Mouse (Mus musculus) adrenal gland, postnatal 4 days (tissue): ENCODE data around the gene Gm11565. TPM values are rescaled to one million over a fixed set of nuclear protein-coding genes. Genes with fewer than 3 reads are reported as not detected.
"Not testable (repeated sequence)": the region's sequence is repeated elsewhere in the genome, so short reads cannot be mapped to it uniquely, and the experiment has no call there.

ENCODE experiments used
- DNase-seq, 2 experiments: peaks; one replicate each; pipeline ENCODE4 v3.0.0; 2021 to 2022; ENCODE audit warnings: low spot score in 2 of 2, mixed read lengths in 2 of 2
- long read RNA-seq, 2 experiments: library from polyadenylated mRNA; stranded (forward); transcript quantifications; one replicate each; pipeline ENCODE4 v2.0.0; 2021
- total RNA-seq, 2 experiments: library from RNA; stranded (reverse); gene quantifications; 2 replicates each; pipeline ENCODE4 v1.2.3; 2021

Gene Gm11565
- not detected for total RNA-seq
- long read RNA-seq, experiment 1 = 0 reads
- long read RNA-seq, experiment 2 = 0 reads

GRCm38 (mm10) chr11:99914451-99914850 is at the start of gene Gm11565:
TSS of gene Gm11565 (plus strand) at chr11:99914751.
- DNase-seq = no peak

GRCm38 (mm10) chr11:99873089-99873488 is 41.5 kb upstream of the Gm11565 start, which contains the start of gene Krtap9-1:
TSS of gene Krtap9-1 (plus strand) at chr11:99873389.
- DNase-seq = not testable (repeated sequence)

GRCm38 (mm10) chr11:99878887-99879286 is 35.7 kb upstream of the Gm11565 start, which contains the start of gene Gm11567:
TSS of gene Gm11567 (plus strand) at chr11:99879187.
- not testable (repeated sequence) for DNase-seq

- DNase-seq = no peak
Measured at GRCm38 (mm10) chr11:99907620-99908019, 6.9 kb upstream of the Gm11565 start, which contains the start of gene Krtap31-1. TSS of gene Krtap31-1 (plus strand) at chr11:99907920.

DNA sequence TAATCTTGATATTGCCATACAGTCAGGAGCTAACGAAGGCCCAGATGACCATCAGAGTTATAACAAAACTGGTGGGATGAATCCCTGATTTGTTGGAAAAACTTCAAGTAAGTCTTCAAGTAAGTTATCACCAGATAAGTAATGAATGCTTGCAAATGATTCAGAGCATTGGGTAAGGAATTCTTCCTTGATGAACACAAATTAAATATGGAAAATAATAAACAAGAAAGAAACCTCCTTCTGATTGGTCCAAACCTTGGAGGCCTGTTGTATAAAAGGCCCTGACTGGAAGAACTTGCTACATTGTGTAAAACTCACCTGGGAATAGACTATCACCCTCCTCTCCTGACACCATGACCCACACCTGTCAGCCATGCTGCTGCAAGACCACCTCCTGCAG is 21.4 kb downstream of the Gm11565 start, which contains the start of gene Krtap31-2:
Krtap31-2 (plus strand) TSS at position 301 of the 400 bp plus-strand sequence.
- no peak for DNase-seq

- DNase-seq = no peak
Measured at GRCm38 (mm10) chr11:99937751-99938264, 23.3 kb downstream of the Gm11565 start.

- no peak for DNase-seq
Measured at GRCm38 (mm10) chr11:99948175-99948574, 33.6 kb downstream of the Gm11565 start, which contains the start of gene Krtap9-5. TSS of gene Krtap9-5 (plus strand) at chr11:99948475.

DNA sequence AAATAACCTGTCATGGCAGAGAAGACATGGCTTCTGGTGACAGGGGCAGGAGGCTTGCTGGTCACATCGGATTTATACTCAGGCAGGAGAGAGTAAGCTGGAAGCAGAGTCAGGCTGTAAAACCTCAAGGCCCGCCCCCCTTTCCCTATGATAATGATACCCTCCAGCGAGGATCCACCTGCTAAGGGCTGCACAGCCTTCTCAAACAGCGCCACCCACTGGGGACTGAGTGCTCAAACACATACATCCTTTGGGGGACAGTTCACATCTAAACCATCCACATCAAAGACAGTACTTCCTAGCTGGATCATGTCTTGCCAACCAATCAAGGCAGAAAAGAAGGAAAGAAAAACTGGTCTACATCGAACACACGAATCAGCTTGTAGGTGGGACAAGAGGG is 49.7 kb downstream of the Gm11565 start:
- no peak for DNase-seq

Other genes starting within 250 kb of the Gm11565 start
- gene Krtap4-6, start 248.8 kb upstream of the Gm11565 start, total RNA-seq = not detected
- gene Gm14190, start 224.0 kb upstream of the Gm11565 start, total RNA-seq = not detected
- gene Gm14180, start 180.5 kb upstream of the Gm11565 start, total RNA-seq = not detected
- not detected for gene Gm11595, start 141.8 kb upstream of the Gm11565 start, total RNA-seq
- gene Krtap4-8, start 134.0 kb upstream of the Gm11565 start, total RNA-seq = not detected
- gene Krtap4-9, start 129.6 kb upstream of the Gm11565 start, total RNA-seq = not detected
- gene Gm11596, start 121.3 kb upstream of the Gm11565 start, total RNA-seq = not detected
- not detected for gene Gm11569, start 115.8 kb upstream of the Gm11565 start, total RNA-seq
- gene Gm11554, start 110.3 kb upstream of the Gm11565 start, total RNA-seq = not detected
- not detected for gene Krtap4-13, start 104.9 kb upstream of the Gm11565 start, total RNA-seq
- gene Gm11564, start 99.1 kb upstream of the Gm11565 start, total RNA-seq = not detected
- not detected for gene 2300003K06Rik, start 76.7 kb upstream of the Gm11565 start, total RNA-seq
- gene Krtap4-16, start 63.1 kb upstream of the Gm11565 start, total RNA-seq = not detected
- gene Gm11568, start 56.8 kb upstream of the Gm11565 start, total RNA-seq = not detected
- gene Gm11559, start 50.3 kb upstream of the Gm11565 start, total RNA-seq = not detected
- gene Krtap9-1, start 41.4 kb upstream of the Gm11565 start, total RNA-seq = not detected
- gene Gm11567, start 35.6 kb upstream of the Gm11565 start, total RNA-seq = not detected
- not detected for gene Krtap31-1, start 6.8 kb upstream of the Gm11565 start, total RNA-seq
- gene Krtap31-2, start 21.5 kb downstream of the Gm11565 start, total RNA-seq = not detected
- not detected for gene Krtap9-5, start 33.7 kb downstream of the Gm11565 start, total RNA-seq
- not detected for gene Krtap29-1, start 64.3 kb downstream of the Gm11565 start, total RNA-seq
- not detected for gene Krtap16-1, start 71.8 kb downstream of the Gm11565 start, total RNA-seq
- gene Krtap17-1, start 79.2 kb downstream of the Gm11565 start, total RNA-seq = not detected
- gene Krt33a, start 101.5 kb downstream of the Gm11565 start, total RNA-seq = not detected
- gene Krt33b, start 115.1 kb downstream of the Gm11565 start, total RNA-seq = not detected
- gene Krt34, start 126.8 kb downstream of the Gm11565 start, total RNA-seq = not detected
- gene Krt31, start 135.8 kb downstream of the Gm11565 start, total RNA-seq = not detected
- gene Krt32, start 173.5 kb downstream of the Gm11565 start, total RNA-seq = not detected
- not detected for gene Krt35, start 181.5 kb downstream of the Gm11565 start, total RNA-seq
- gene Krt36, start 190.9 kb downstream of the Gm11565 start, total RNA-seq = under 1 TPM in 1 of 2 experiments, not detected in 1; 0.48 TPM
- gene Krt13, start 206.8 kb downstream of the Gm11565 start, total RNA-seq = not detected
- gene Krt15, start 221.2 kb downstream of the Gm11565 start, total RNA-seq = under 1 TPM in 1 of 2 experiments, not detected in 1; 0.31 TPM
- gene Krt19, start 233.9 kb downstream of the Gm11565 start, total RNA-seq = 10 to 100 TPM; 11.1 to 12.7 TPM